Mouse (Mus musculus): Measurements from ENCODE around the gene Clec2e. TPM values are rescaled to one million over a fixed set of nuclear protein-coding genes. Genes with fewer than 3 reads are reported as not detected.

Clec2e gene
- polyA plus RNA-seq, 1 experiment from 2014 or later: 0.06 TPM

DNA sequence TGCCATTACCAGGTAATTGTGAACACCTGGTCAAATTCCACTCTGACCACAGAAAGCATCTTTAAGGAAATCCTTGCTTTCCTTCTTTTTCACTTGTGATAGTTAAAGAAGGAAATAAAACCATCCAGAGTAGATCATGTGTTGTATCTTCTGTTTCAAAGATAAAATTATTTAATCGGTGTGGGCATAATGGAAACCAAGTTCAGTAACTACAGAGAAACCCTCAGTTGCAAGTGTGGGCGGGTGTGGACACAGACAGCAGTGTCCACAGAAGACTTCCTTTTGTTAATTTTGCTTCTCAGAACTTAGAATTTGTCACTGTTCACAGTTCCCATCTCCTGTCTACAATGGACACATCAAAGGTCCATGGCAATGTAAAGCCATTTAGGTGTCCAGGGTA is 55.1 kb downstream of the Clec2e start, which contains the start of gene Klrb1f:
Gene Klrb1f (plus strand): TSS at position 301 of the 400 bp plus-strand sequence.
- Histone ChIP-seq H3K36me3 (ENCODE audit: inconsistent target) (no peaks in the 10 kb centered on the region), H3K79me2 (ENCODE audit: inconsistent target) (no peaks in the 10 kb centered on the region), H3K4me3 (ENCODE audit: inconsistent target) (no peak within 1 kb of the TSS), H3K27ac (no peak within 1 kb of the TSS)
- 75% methylated on average over 2 of the region's 2 CpGs for WGBS (ENCODE audit: missing documents)

DNA sequence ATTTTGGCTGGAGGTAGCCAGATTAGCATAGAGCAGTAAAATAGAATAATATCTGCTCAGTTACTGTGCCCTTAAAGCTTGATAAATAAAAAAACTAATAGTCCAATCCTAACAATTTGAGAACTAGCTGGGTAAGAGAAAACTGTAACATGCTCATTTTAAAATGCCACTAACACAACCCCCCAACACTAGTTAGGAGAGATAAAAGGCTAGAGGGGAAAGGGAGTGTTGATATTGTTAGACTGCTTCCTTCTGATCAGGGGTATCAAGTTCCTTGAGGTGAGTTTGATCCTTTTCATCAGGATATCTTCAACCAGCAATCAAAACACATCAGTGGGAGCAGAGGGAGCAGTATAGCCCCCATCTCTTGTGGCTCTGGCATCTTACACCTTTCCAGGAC is 58.2 kb downstream of the Clec2e start:
- Histone ChIP-seq H3K27ac (no peak overlapping the region), H3K79me2 (ENCODE audit: inconsistent target) (no peaks in the 10 kb centered on the region), H3K4me3 (ENCODE audit: inconsistent target) (no peak overlapping the region), H3K36me3 (ENCODE audit: inconsistent target) (no peaks in the 10 kb centered on the region)

Other genes with a start within 250 kb of the Clec2e start
- 4.1 to 7.2 TPM (median 5.9 TPM) in 3 replicates for gene Clec2i, start 213.3 kb downstream of the Clec2e start, polyA plus RNA-seq (2018)
- gene BC035044, start 209.8 kb downstream of the Clec2e start, polyA plus RNA-seq (2018): 0.64 to 4.3 TPM (median 0.99 TPM) in 3 replicates
- not detected in 3 replicates for gene Clec2g, start 166.5 kb downstream of the Clec2e start, polyA plus RNA-seq (2018)
- gene Klrb1f, start 55.0 kb downstream of the Clec2e start, polyA plus RNA-seq (2018): 0.14 TPM in 1 of 3 replicates, not detected in the others
- 120 to 201 TPM (median 122 TPM) in 3 replicates for gene Clec2d, start 79.7 kb upstream of the Clec2e start, polyA plus RNA-seq (2018)
- gene Cd69, start 174.5 kb upstream of the Clec2e start, polyA plus RNA-seq (2018): 2.4 to 12.8 TPM (median 4.1 TPM) in 3 replicates
- gene 4922502D21Rik, start 230.9 kb upstream of the Clec2e start, polyA plus RNA-seq (2018): not detected in 3 replicates
- gene Clec12a, start 241.8 kb upstream of the Clec2e start, polyA plus RNA-seq (2018): 168 to 417 TPM (median 176 TPM) in 3 replicates

Measured in macrophage (primary cell).